Mouse (Mus musculus) MEL-GATA-1-ER (cell line): Measurements from ENCODE around the gene Alb.

Source experiments
- DNase-seq: peaks from one replicate; pipeline ENCODE4 v3.0.0-alpha.2; 2012; ENCODE audit warnings: low read depth; ENCODE audit errors: extremely low read depth

Gene Alb

GRCm38 (mm10) chr5:90460619-90461018, at the start of gene Alb:
Gene Alb (plus strand): TSS chr5:90460897.
- DNase-seq, result no peak

GRCm38 (mm10) chr5:90414142-90414924, 46.4 kb upstream of the Alb start:
- DNase-seq, result no peak

- no peak for DNase-seq
These were observed 45.8 kb upstream of the Alb start for GRCm38 (mm10) chr5:90414925-90415295.

- no peak for DNase-seq
These were observed 36.1 kb upstream of the Alb start for GRCm38 (mm10) chr5:90424625-90425024.

GRCm38 (mm10) chr5:90425191-90425590, 35.5 kb upstream of the Alb start:
- no peak for DNase-seq

GRCm38 (mm10) chr5:90431053-90431452, 29.6 kb upstream of the Alb start:
- DNase-seq, result no peak

GRCm38 (mm10) chr5:90439157-90439556, 21.5 kb upstream of the Alb start:
- no peak for DNase-seq

GRCm38 (mm10) chr5:90447577-90447976, 13.1 kb upstream of the Alb start:
- DNase-seq, result no peak

- DNase-seq, result no peak
These were observed 10.7 kb upstream of the Alb start for GRCm38 (mm10) chr5:90449961-90450360.

GRCm38 (mm10) chr5:90452711-90453110, 8.0 kb upstream of the Alb start:
- DNase-seq, result no peak

GRCm38 (mm10) chr5:90457241-90457640, 3.5 kb upstream of the Alb start:
- DNase-seq, result no peak

- no peak for DNase-seq
These were observed 2.0 kb upstream of the Alb start for GRCm38 (mm10) chr5:90458727-90459126.

GRCm38 (mm10) chr5:90466806-90467205, 6.1 kb downstream of the Alb start:
- DNase-seq, result no peak

GRCm38 (mm10) chr5:90467245-90467644, 6.5 kb downstream of the Alb start:
- no peak for DNase-seq

- no peak for DNase-seq
These were observed 10.1 kb downstream of the Alb start for GRCm38 (mm10) chr5:90470836-90471235.

- no peak for DNase-seq
These were observed 13.2 kb downstream of the Alb start for GRCm38 (mm10) chr5:90473902-90474301.

GRCm38 (mm10) chr5:90474369-90474768, 13.7 kb downstream of the Alb start:
- DNase-seq, result no peak

GRCm38 (mm10) chr5:90476741-90477140, 16.0 kb downstream of the Alb start:
- DNase-seq, result no peak

GRCm38 (mm10) chr5:90477308-90478140, 16.8 kb downstream of the Alb start:
- no peak for DNase-seq

GRCm38 (mm10) chr5:90478886-90479285, 18.2 kb downstream of the Alb start:
- DNase-seq, result peak; percentile 5

- no peak for DNase-seq
These were observed 24.9 kb downstream of the Alb start for GRCm38 (mm10) chr5:90485597-90485996.

GRCm38 (mm10) chr5:90488323-90488722, 27.6 kb downstream of the Alb start:
- DNase-seq, result no peak

- no peak for DNase-seq
These were observed 29.8 kb downstream of the Alb start, which contains the start of gene Afp for GRCm38 (mm10) chr5:90490518-90490917. Gene Afp (plus strand): TSS chr5:90490737.
